Mouse (Mus musculus) subcutaneous adipose tissue, adult 2 months (tissue): ENCODE data around the gene Ciao1. TPM values are rescaled to one million over a fixed set of nuclear protein-coding genes. Genes with fewer than 3 reads are reported as not detected.

Experiments used
- polyA plus RNA-seq: library from polyadenylated mRNA; depleted of rRNA; stranded (reverse); fragments of >200 nt; gene quantifications from 2 replicates; pipeline ENCODE4 v1.2.3, GENCODE M21; 2012; ENCODE audit warnings: low replicate concordance; rRNA removed

Gene Ciao1
- 79.4 and 82.5 TPM in 2 replicates for polyA plus RNA-seq

DNA sequence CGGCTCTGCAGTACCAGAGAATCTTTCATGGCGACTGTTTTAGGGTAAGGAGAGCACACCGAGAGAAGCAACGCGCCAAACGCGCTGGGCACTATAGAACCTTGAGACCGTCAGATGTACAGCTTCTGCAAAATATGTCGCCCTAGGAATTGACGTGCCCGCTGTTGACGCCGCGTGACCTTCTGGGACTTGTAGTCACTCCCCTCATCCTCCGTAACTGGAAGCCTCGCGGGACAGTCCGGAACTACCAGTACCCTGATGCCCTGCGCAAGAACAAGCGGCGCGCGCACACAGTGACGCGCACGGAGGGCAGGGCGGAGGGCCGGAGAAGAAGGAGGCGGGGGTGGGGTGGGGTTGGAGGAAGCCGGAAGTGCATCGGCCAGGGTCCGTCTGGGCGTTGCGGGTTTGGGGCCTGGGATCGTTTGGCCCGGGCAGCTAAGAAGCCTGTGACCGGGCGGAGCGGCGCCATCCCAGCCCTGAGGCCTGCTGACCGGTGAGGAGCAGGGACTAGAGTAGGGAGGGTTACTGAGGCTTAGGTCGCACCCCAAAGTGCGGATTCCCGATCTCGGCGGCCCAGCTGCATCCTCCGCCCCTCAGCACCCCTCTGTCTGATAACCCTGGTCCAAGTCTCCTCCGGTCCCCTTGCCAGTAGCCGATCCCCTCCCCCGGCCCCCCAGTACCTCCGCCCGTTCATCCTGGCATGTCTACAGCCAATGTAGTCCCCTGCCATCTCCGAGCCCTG lies at the start of gene Ciao1, which contains the start of gene Tmem127:
Gene Ciao1 (minus strand): TSS at position 225 of the 742 bp plus-strand sequence.
Gene Tmem127 (plus strand): TSS at position 317 of the 742 bp plus-strand sequence.

DNA sequence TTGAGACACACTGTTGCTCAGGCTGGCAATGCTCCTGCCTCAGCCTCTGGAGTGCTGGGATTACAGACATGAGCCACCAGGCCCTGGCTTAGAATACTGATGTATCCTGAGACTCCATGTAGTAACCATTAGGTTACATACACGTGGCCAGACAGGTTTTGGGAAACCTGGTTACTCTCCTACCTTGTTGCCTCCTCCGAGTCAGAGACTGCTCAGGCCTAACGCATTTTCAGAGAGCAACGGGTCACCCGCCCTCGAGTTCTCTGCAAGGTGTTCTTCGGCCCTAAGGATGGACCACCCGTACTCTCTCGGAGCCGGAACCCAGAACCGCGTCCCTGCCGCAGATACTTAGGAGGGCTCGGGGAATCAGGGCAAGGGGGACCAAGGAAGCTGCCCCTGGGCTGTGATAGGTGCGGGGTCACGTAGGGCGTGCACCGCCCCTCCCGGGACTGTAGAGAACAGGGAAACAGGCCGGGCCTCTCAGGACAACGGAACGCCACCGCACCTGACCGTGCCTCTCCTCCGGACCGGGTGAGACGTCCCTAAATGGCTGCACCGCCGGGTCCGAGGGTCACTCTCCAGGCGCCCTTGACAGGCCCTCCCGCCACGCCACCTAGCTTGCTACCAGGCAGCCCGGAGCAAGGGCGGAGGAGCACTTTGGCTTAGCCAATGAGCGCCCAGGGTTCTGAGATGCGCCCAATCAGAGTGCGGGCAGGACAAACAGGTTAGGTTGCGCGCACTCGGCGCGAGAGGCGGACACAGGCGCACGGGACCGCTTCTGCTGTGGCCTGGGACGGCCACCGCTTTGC lies 22.1 kb upstream of the Ciao1 start, which contains the start of gene Stard7:
Gene Stard7 (plus strand): TSS at position 728 of the 809 bp plus-strand sequence.

DNA sequence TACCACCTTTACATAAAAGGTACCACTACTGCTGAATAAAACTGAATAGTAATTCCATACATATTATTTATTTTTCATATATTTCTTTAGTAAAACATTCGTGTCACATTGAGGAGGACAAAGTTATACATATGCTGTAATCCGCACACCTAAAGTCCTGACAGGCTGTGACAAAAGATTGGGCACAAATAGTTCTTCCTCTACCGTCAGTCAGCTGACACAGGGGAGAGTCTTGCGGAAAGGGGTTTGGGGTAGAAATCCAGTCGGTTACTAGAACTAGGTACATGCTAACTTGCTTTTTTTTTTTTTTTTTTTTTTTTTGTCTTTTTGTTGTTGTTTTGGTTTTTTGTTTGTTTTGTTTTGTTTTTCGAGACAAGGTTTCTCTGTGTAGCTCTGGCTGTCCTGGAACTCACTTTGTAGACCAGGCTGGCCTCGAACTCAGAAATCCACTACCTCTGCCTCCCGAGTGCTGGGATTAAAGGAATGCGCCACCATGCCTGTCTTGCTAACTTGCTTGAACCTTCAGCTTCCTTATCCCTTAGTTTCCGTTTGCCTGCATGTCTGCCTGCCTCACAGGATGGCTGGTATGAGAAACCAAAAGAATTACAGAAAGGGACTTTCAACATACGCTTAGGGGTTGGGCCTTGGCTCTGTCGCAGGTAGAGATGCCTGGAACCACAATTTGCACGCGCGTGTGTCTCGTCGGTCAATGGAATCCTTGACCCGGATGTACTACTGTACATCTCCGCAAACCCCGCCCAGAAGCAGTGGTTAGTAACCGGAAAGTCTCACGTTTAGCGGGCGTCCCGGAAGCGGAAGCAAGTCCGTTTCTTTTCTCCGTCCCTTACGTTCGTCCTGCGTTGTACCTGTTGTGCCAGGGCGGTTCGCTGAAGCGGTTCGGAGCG lies 39.8 kb downstream of the Ciao1 start, which contains the start of the genes 1810024B03Rik and Snrnp200:
Gene 1810024B03Rik (minus strand): TSS at position 734 of the 905 bp plus-strand sequence.
Gene Snrnp200 (plus strand): TSS at position 840 of the 905 bp plus-strand sequence.

Other genes starting within 250 kb of the Ciao1 start
- gene Ap4e1, start 239.1 kb downstream of the Ciao1 start, polyA plus RNA-seq: 2.9 and 5.0 TPM in 2 replicates
- gene Blvra, start 177.2 kb downstream of the Ciao1 start, polyA plus RNA-seq: 13.3 and 27.0 TPM in 2 replicates
- 1.7 and 4.4 TPM in 2 replicates for gene Ncaph, start 113.9 kb downstream of the Ciao1 start, polyA plus RNA-seq
- gene Itpripl1, start 104.4 kb downstream of the Ciao1 start, polyA plus RNA-seq: 19.0 and 24.2 TPM in 2 replicates
- 2.3 TPM in 2 replicates for gene 1810024B03Rik, start 39.5 kb downstream of the Ciao1 start, polyA plus RNA-seq
- gene Snrnp200, start 39.4 kb downstream of the Ciao1 start, polyA plus RNA-seq: 47.7 and 72.8 TPM in 2 replicates
- gene Tmem127, start 92 bp upstream of the Ciao1 start, polyA plus RNA-seq: 96.8 and 112 TPM in 2 replicates
- 40.2 and 47.2 TPM in 2 replicates for gene Stard7, start 22.4 kb upstream of the Ciao1 start, polyA plus RNA-seq
- gene Dusp2, start 88.3 kb upstream of the Ciao1 start, polyA plus RNA-seq: 2.2 and 11.6 TPM in 2 replicates
- gene Astl, start 90.8 kb upstream of the Ciao1 start, polyA plus RNA-seq: not detected in 2 replicates
- 0.41 and 0.66 TPM in 2 replicates for gene Adra2b, start 115.4 kb upstream of the Ciao1 start, polyA plus RNA-seq
- 0.21 and 0.28 TPM in 2 replicates for gene Gpat2, start 177.4 kb upstream of the Ciao1 start, polyA plus RNA-seq
- 30.8 and 43.2 TPM in 2 replicates for gene Fahd2a, start 196.7 kb upstream of the Ciao1 start, polyA plus RNA-seq